Mouse (Mus musculus) forebrain, embryonic 16.5 days (tissue): Measurements from ENCODE around the gene Spata17. TPM values are rescaled to one million over a fixed set of nuclear protein-coding genes. Genes with fewer than 3 reads are reported as not detected.

Source experiments
- ATAC-seq: fragments of 200-750 bp; cut with Nextera tagmentation; 2 replicates; pipeline ENCODE4 v1.8.0; 2017; ENCODE audit warnings: mild to moderate bottlenecking, moderate library complexity
- H3K27ac ChIP-seq: fragments of 300-500 bp; sonication (generic); 2 replicates; pipeline ENCODE4 v1.5.1; 2014; ENCODE audit warnings: low read length, control low read depth
- H3K27me3 ChIP-seq: fragments of 300-500 bp; sonication (generic); replicated peaks from 2 replicates; pipeline ENCODE4 v1.6.1; 2014; ENCODE audit warnings: low read length; ENCODE audit not compliant: control insufficient read depth, insufficient read depth
- H3K36me3 ChIP-seq: fragments of 300-500 bp; sonication (generic); 2 replicates; pipeline ENCODE4 v1.6.1; 2014; ENCODE audit not compliant: control insufficient read depth, insufficient read depth
- H3K4me1 ChIP-seq: fragments of 300-500 bp; sonication (generic); replicated peaks from 2 replicates; pipeline ENCODE4 v1.6.1; 2014; ENCODE audit warnings: low read length; ENCODE audit not compliant: control insufficient read depth, insufficient read depth
- H3K4me2 ChIP-seq: fragments of 300-500 bp; sonication (generic); 2 replicates; pipeline ENCODE4 v1.6.1; 2014; ENCODE audit warnings: mild to moderate bottlenecking, low read length, control low read depth
- H3K4me3 ChIP-seq: fragments of 300-500 bp; sonication (generic); replicated peaks from 2 replicates; pipeline ENCODE4 v1.5.1; 2014; ENCODE audit warnings: mild to moderate bottlenecking, low read length, control low read depth
- H3K9ac ChIP-seq: fragments of 300-500 bp; sonication (generic); replicated peaks from 2 replicates; pipeline ENCODE4 v1.6.1; 2014; ENCODE audit warnings: low read depth, low read length, control low read depth
- H3K9me3 ChIP-seq: fragments of 300-500 bp; sonication (generic); 2 replicates; pipeline ENCODE4 v1.6.1; 2016; ENCODE audit warnings: low read length; ENCODE audit not compliant: control insufficient read depth
- WGBS: fragments of 180-500 bp; shearing (Covaris S2); extraction: QIAGEN DNeasy Blood & Tissue Kit; methylation state at CpG from one replicate; pipeline ENCODE4 v1.1.7; 2014; 5-methylcytosine and 5-hydroxymethylcytosine counted together
- polyA plus RNA-seq: library from polyadenylated mRNA; unstranded; fragments of >200 nt; fragmentation: Nextera tagmentation; extraction: Ambion mirVana; gene quantifications from 2 replicates; pipeline ENCODE4 v1.2.1, GENCODE M21; 2015

Spata17 gene
- polyA plus RNA-seq: 0.92 and 1.1 TPM in 2 replicates

GRCm38 (mm10) chr1:187215181-187216116 lies at the start of gene Spata17, which contains the start of gene Gpatch2:
TSS of gene Spata17 (minus strand) at chr1:187215465.
TSS of gene Gpatch2 (plus strand) at chr1:187215508.
- Histone ChIP-seq H3K4me2 (peak within 1 kb of the TSS; percentile 67), H3K4me3 (peak within 1 kb of the TSS; percentile 81), H3K27me3 (no peaks in the 10 kb centered on the region), H3K9me3 (no peaks in the 10 kb centered on the region), H3K27ac (peak within 1 kb of the TSS; percentile 52; the same call in 1 of the 2 replicates), H3K4me1 (peaks cover 5% of the 10 kb centered on the region), H3K9ac (peak within 1 kb of the TSS; percentile 66), H3K36me3 (no peaks in the 10 kb centered on the region)
- ATAC-seq: peak; percentile 93
- WGBS: 1% methylated on average over 58 of the region's 58 CpGs

GRCm38 (mm10) chr1:187258756-187259155 lies 43.5 kb upstream of the Spata17 start:
- no peaks in the 10 kb centered on the region for H3K9me3 ChIP-seq
- H3K36me3 ChIP-seq: no peaks in the 10 kb centered on the region
- 85% methylated on average over 4 of the region's 4 CpGs for WGBS
- no peak for ATAC-seq
- H3K27me3 ChIP-seq: no peaks in the 10 kb centered on the region
- H3K4me3 ChIP-seq: no peak overlapping the region
- H3K4me2 ChIP-seq: no peak overlapping the region
- H3K9ac ChIP-seq: no peak overlapping the region
- no peak overlapping the region for H3K27ac ChIP-seq
- no peaks in the 10 kb centered on the region for H3K4me1 ChIP-seq

GRCm38 (mm10) chr1:187250741-187251262 lies 35.5 kb upstream of the Spata17 start:
- Histone ChIP-seq H3K9ac (no peak overlapping the region), H3K9me3 (no peaks in the 10 kb centered on the region), H3K27me3 (no peaks in the 10 kb centered on the region), H3K4me1 (no peaks in the 10 kb centered on the region; the same call in 1 of the 2 replicates), H3K36me3 (no peaks in the 10 kb centered on the region), H3K4me2 (no peak overlapping the region), H3K4me3 (no peak overlapping the region), H3K27ac (no peak overlapping the region)
- no peak for ATAC-seq
- WGBS: 81% methylated on average over 1 of the region's 1 CpGs

GRCm38 (mm10) chr1:187244734-187245133 lies 29.5 kb upstream of the Spata17 start:
- H3K9ac ChIP-seq: no peak overlapping the region
- H3K4me2 ChIP-seq: no peak overlapping the region
- WGBS: 86% methylated on average over 5 of the region's 5 CpGs
- no peak overlapping the region for H3K27ac ChIP-seq
- no peaks in the 10 kb centered on the region for H3K27me3 ChIP-seq
- H3K4me3 ChIP-seq: no peak overlapping the region
- no peaks in the 10 kb centered on the region for H3K9me3 ChIP-seq
- no peaks in the 10 kb centered on the region for H3K4me1 ChIP-seq
- no peak for ATAC-seq
- no peaks in the 10 kb centered on the region for H3K36me3 ChIP-seq

- Histone ChIP-seq H3K4me2 (no peak overlapping the region), H3K27me3 (no peaks in the 10 kb centered on the region), H3K4me3 (no peak overlapping the region), H3K36me3 (no peaks in the 10 kb centered on the region), H3K4me1 (no peaks in the 10 kb centered on the region), H3K9ac (no peak overlapping the region), H3K27ac (no peak overlapping the region), H3K9me3 (no peaks in the 10 kb centered on the region)
- 90% methylated on average over 5 of the region's 5 CpGs for WGBS
- no peak for ATAC-seq
Observed at GRCm38 (mm10) chr1:187241329-187241728, 26.1 kb upstream of the Spata17 start.

- H3K9ac ChIP-seq: no peak overlapping the region
- no peak overlapping the region for H3K27ac ChIP-seq
- no peak overlapping the region for H3K4me2 ChIP-seq
- H3K4me1 ChIP-seq: no peaks in the 10 kb centered on the region
- no peaks in the 10 kb centered on the region for H3K9me3 ChIP-seq
- WGBS: 98% methylated on average over 3 of the region's 3 CpGs
- H3K36me3 ChIP-seq: no peaks in the 10 kb centered on the region
- no peak overlapping the region for H3K4me3 ChIP-seq
- no peak for ATAC-seq
- H3K27me3 ChIP-seq: no peaks in the 10 kb centered on the region
Observed at GRCm38 (mm10) chr1:187240304-187240703, 25.0 kb upstream of the Spata17 start.

- no peak overlapping the region for H3K4me3 ChIP-seq
- H3K9me3 ChIP-seq: no peaks in the 10 kb centered on the region
- no peaks in the 10 kb centered on the region for H3K36me3 ChIP-seq
- no peak overlapping the region for H3K4me2 ChIP-seq
- ATAC-seq: no peak
- H3K9ac ChIP-seq: no peak overlapping the region
- WGBS: 98% methylated on average over 4 of the region's 4 CpGs
- no peak overlapping the region for H3K27ac ChIP-seq
- H3K4me1 ChIP-seq: no peaks in the 10 kb centered on the region
- no peaks in the 10 kb centered on the region for H3K27me3 ChIP-seq
Observed at GRCm38 (mm10) chr1:187238061-187238460, 22.8 kb upstream of the Spata17 start.

GRCm38 (mm10) chr1:187236296-187236695 lies 21.0 kb upstream of the Spata17 start:
- Histone ChIP-seq H3K27ac (no peak overlapping the region), H3K4me2 (no peak overlapping the region), H3K4me3 (no peak overlapping the region), H3K9ac (no peak overlapping the region), H3K4me1 (no peaks in the 10 kb centered on the region), H3K27me3 (no peaks in the 10 kb centered on the region), H3K9me3 (no peaks in the 10 kb centered on the region), H3K36me3 (no peaks in the 10 kb centered on the region)
- WGBS: 90% methylated on average over 6 of the region's 6 CpGs
- ATAC-seq: no peak

- ATAC-seq: no peak
- Histone ChIP-seq H3K9ac (no peak overlapping the region), H3K27me3 (no peaks in the 10 kb centered on the region), H3K4me1 (no peaks in the 10 kb centered on the region), H3K27ac (no peak overlapping the region), H3K36me3 (no peaks in the 10 kb centered on the region), H3K9me3 (no peaks in the 10 kb centered on the region), H3K4me3 (no peak overlapping the region), H3K4me2 (no peak overlapping the region)
- 96% methylated on average over 3 of the region's 3 CpGs for WGBS
Observed at GRCm38 (mm10) chr1:187235161-187235560, 19.9 kb upstream of the Spata17 start.
